Mouse (Mus musculus): ENCODE measurements at regions not wholly inside any gene's neighbourhood (a gene's known extent, or its start where the extent isn't known, plus 50 kb on each side); places are given as distances from the start of the nearest gene placed in this dataset.
A peak's percentile ranks its signal among the peaks of the same experiment; 100 is the strongest.

DNA sequence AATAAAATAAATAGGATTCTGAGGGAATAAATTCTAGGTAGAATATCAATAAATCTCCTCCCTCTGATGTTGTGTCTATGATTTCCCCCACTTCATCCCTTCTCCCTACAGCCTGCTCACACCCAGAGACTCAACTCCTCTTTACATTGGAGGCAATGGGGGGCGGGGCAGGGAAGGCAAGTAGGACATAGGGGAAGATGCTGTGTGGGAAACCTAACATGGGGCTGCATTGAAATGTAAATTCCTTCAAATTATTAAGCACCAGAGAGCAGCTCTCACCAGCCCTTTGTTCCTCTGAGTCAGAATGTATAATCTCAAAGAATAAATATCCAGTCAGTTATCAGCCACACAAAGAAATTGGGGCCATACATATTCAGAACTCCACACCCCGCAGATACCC is 91.6 kb downstream of the Nuf2 start:
- Histone ChIP-seq H3K4me1 (ENCODE audit: insufficient read depth, low read length) (no peaks in the 10 kb centered on the region), H3K27ac (ENCODE audit: low read depth, low read length) (no peak overlapping the region), H3K9me3 (ENCODE audit: low read length) (no peaks in the 10 kb centered on the region), H3K36me3 (ENCODE audit: insufficient read depth, low read length) (no peaks in the 10 kb centered on the region), H3K4me3 (ENCODE audit: low read depth, low read length) (no peak overlapping the region), H3K9ac (replicated peaks; ENCODE audit: low read length, poor library complexity, severe bottlenecking) (no peak overlapping the region), H3K27me3 (ENCODE audit: insufficient read depth, low read length) (no peaks in the 10 kb centered on the region), H3K4me2 (ENCODE audit: low read depth, low read length, poor library complexity, severe bottlenecking) (no peak overlapping the region)
- DNase-seq (ENCODE audit: low spot score) (no peak), ATAC-seq (ENCODE audit: low FRiP score) (no peak)
- TF ChIP-seq CTCF (IDR thresholded peaks at IDR 0.05) = no peak
- WGBS = 20% methylated on average over 2 of the region's 2 CpGs

- Histone ChIP-seq H3K27ac (ENCODE audit: low read depth, low read length) (no peak overlapping the region), H3K9me3 (ENCODE audit: low read length) (no peaks in the 10 kb centered on the region), H3K9ac (replicated peaks; ENCODE audit: low read length, poor library complexity, severe bottlenecking) (no peak overlapping the region), H3K27me3 (ENCODE audit: insufficient read depth, low read length) (no peaks in the 10 kb centered on the region), H3K4me1 (ENCODE audit: insufficient read depth, low read length) (no peaks in the 10 kb centered on the region), H3K4me2 (ENCODE audit: low read depth, low read length, poor library complexity, severe bottlenecking) (no peak overlapping the region), H3K4me3 (ENCODE audit: low read depth, low read length) (no peak overlapping the region), H3K36me3 (ENCODE audit: insufficient read depth, low read length) (no peaks in the 10 kb centered on the region)
- DNase-seq (ENCODE audit: low spot score) (no peak), ATAC-seq (ENCODE audit: low FRiP score) (no peak)
- no peak for TF ChIP-seq CTCF (IDR thresholded peaks at IDR 0.05)
- whole genome bisulfite sequencing = 72% methylated on average over 3 of the region's 3 CpGs
These were observed 93.3 kb downstream of the Nuf2 start for GRCm38 (mm10) chr1:169438006-169438405.

- no peak overlapping the region for H3K27ac ChIP-seq (ENCODE audit: low read depth, low read length)
- ATAC-seq (ENCODE audit: low FRiP score) = no peak
These were observed 108.9 kb downstream of the Nuf2 start for GRCm38 (mm10) chr1:169422408-169422807.

DNA sequence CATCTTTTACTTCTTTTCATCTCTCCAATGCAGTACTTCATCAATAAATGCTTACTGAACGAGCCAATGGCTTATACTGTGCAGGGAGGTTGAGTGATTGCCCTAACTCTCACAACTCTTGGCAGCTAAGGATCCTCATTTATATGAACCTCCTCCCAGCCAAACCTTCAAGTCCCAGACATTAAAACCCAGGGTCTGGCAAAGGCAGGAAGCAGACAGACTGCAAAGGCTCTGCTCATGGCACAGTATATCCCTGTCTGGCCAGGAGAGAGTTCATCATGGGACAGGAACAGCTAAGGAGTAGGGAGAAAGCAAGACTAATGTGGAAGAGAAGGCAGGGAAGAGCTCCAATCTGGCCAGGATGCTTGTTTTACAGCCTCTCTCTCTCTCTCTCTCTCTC is 109.6 kb downstream of the Nuf2 start:
- TF ChIP-seq CTCF (IDR thresholded peaks at IDR 0.05) = no peak
- Histone ChIP-seq H3K4me3 (ENCODE audit: low read depth, low read length) (no peak overlapping the region), H3K27ac (ENCODE audit: low read depth, low read length) (no peak overlapping the region), H3K27me3 (ENCODE audit: insufficient read depth, low read length) (no peaks in the 10 kb centered on the region), H3K4me2 (ENCODE audit: low read depth, low read length, poor library complexity, severe bottlenecking) (no peak overlapping the region), H3K9ac (replicated peaks; ENCODE audit: low read length, poor library complexity, severe bottlenecking) (no peak overlapping the region), H3K9me3 (ENCODE audit: low read length) (no peaks in the 10 kb centered on the region), H3K36me3 (ENCODE audit: insufficient read depth, low read length) (no peaks in the 10 kb centered on the region), H3K4me1 (ENCODE audit: insufficient read depth, low read length) (no peaks in the 10 kb centered on the region)
- peak; percentile 10 for DNase-seq (ENCODE audit: low spot score)
- no peak for ATAC-seq (ENCODE audit: low FRiP score)
- WGBS = 44% methylated on average over 1 of the region's 1 CpGs

More at GRCm38 (mm10) chr1:169422408-169422807, 108.9 kb downstream of the Nuf2 start:
- Histone ChIP-seq H3K4me2 (ENCODE audit: low read depth, low read length, poor library complexity, severe bottlenecking) (no peak overlapping the region), H3K36me3 (ENCODE audit: insufficient read depth, low read length) (no peaks in the 10 kb centered on the region), H3K4me1 (ENCODE audit: insufficient read depth, low read length) (no peaks in the 10 kb centered on the region), H3K4me3 (ENCODE audit: low read depth, low read length) (no peak overlapping the region), H3K9me3 (ENCODE audit: low read length) (no peaks in the 10 kb centered on the region), H3K27me3 (ENCODE audit: insufficient read depth, low read length) (no peaks in the 10 kb centered on the region), H3K9ac (replicated peaks; ENCODE audit: low read length, poor library complexity, severe bottlenecking) (no peak overlapping the region)
- DNase-seq (ENCODE audit: low spot score) = peak; percentile 30
- WGBS = 74% methylated on average over 3 of the region's 3 CpGs
- TF ChIP-seq CTCF (IDR thresholded peaks at IDR 0.05) = no peak

GRCm38 (mm10) chr1:169418665-169419045 is 112.6 kb downstream of the Nuf2 start:
- Histone ChIP-seq H3K4me3 (ENCODE audit: low read depth, low read length) (no peak overlapping the region), H3K27me3 (ENCODE audit: insufficient read depth, low read length) (no peaks in the 10 kb centered on the region), H3K4me2 (ENCODE audit: low read depth, low read length, poor library complexity, severe bottlenecking) (no peak overlapping the region), H3K9ac (replicated peaks; ENCODE audit: low read length, poor library complexity, severe bottlenecking) (no peak overlapping the region), H3K27ac (ENCODE audit: low read depth, low read length) (peak overlapping the region; percentile 32; the same call in 1 of the 2 replicates), H3K4me1 (ENCODE audit: insufficient read depth, low read length) (no peaks in the 10 kb centered on the region), H3K9me3 (ENCODE audit: low read length) (no peaks in the 10 kb centered on the region), H3K36me3 (ENCODE audit: insufficient read depth, low read length) (no peaks in the 10 kb centered on the region)
- no peak for DNase-seq (ENCODE audit: low spot score)
- 76% methylated on average over 4 of the region's 4 CpGs for WGBS
- ATAC-seq (ENCODE audit: low FRiP score) = peak; percentile 58; the same call in 1 of the 2 replicates
- no peak for TF ChIP-seq CTCF (IDR thresholded peaks at IDR 0.05)

DNA sequence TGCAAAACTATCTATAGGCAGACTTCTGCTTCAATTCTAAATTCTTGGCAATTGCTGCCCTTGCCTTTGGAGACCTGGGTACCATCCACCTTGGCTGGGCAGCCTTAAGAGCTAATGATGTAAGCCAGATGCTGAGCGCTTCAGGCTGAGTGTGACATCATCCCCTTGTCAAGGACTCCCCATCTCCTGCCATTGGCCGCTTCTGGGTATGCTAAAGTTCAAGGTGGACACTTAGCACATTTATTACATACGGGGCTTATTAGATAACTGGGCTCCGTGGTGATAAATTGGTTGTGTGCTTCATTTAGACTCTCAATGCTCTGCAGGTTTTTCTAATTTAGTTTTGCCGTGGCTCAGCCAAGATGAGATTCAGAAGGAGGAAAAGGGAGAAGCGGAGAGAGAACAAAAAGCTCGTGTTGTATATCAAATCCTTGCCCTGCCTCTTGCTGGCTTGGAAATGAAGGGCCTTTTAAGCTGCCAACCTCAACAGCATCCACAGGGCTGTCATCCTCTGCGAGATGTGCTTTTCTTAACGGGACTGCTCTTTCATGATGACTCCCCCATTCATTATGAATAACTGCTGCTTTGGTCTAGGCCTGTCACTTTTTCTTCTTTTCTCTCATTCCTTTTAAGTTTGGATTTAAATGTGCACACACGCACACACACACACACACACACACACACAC is 113.1 kb downstream of the Nuf2 start:
- no peak overlapping the region for H3K4me3 ChIP-seq (ENCODE audit: low read depth, low read length)

More for the DNA sequence above, 113.1 kb downstream of the Nuf2 start:
- Histone ChIP-seq H3K36me3 (ENCODE audit: insufficient read depth, low read length) (no peaks in the 10 kb centered on the region), H3K9ac (replicated peaks; ENCODE audit: low read length, poor library complexity, severe bottlenecking) (no peak overlapping the region), H3K4me2 (ENCODE audit: low read depth, low read length, poor library complexity, severe bottlenecking) (no peak overlapping the region), H3K27ac (ENCODE audit: low read depth, low read length) (peak overlapping the region; percentile 32; the same call in 1 of the 2 replicates), H3K9me3 (ENCODE audit: low read length) (no peaks in the 10 kb centered on the region), H3K27me3 (ENCODE audit: insufficient read depth, low read length) (no peaks in the 10 kb centered on the region), H3K4me1 (ENCODE audit: insufficient read depth, low read length) (no peaks in the 10 kb centered on the region)
- ATAC-seq (ENCODE audit: low FRiP score) (peak; percentile 60; the same call in 1 of the 2 replicates), DNase-seq (ENCODE audit: low spot score) (peak; percentile 17)
- no peak for TF ChIP-seq CTCF (IDR thresholded peaks at IDR 0.05)
- 54% methylated on average over 10 of the region's 10 CpGs for WGBS
